Mouse (Mus musculus): ENCODE data around the gene Morn1. TPM values are rescaled to one million over a fixed set of nuclear protein-coding genes. Genes with fewer than 3 reads are reported as not detected.
"Not testable (repeated sequence)": the region's sequence is repeated elsewhere in the genome, so short reads cannot be mapped to it uniquely, and the experiment has no call there.

Gene Morn1
- total RNA-seq, 2 experiments from 2014 or later, result 11.6 to 12.6 TPM

GRCm38 (mm10) chr4:155078808-155079207, 7.6 kb upstream of the Morn1 start:
- not testable (repeated sequence) for DNase-seq

GRCm38 (mm10) chr4:155079666-155080065, 6.7 kb upstream of the Morn1 start:
- DNase-seq, result no peak

GRCm38 (mm10) chr4:155083553-155083952, 2.8 kb upstream of the Morn1 start:
- no peak for DNase-seq

GRCm38 (mm10) chr4:155084351-155084750, 2.0 kb upstream of the Morn1 start:
- no peak for DNase-seq

- DNase-seq, result no peak
These were observed 920 bp upstream of the Morn1 start for GRCm38 (mm10) chr4:155085206-155086107.

GRCm38 (mm10) chr4:155089241-155089640, 2.9 kb downstream of the Morn1 start:
- DNase-seq, result no peak

- DNase-seq, result no peak
These were observed 3.8 kb downstream of the Morn1 start for GRCm38 (mm10) chr4:155090147-155090546.

GRCm38 (mm10) chr4:155090688-155091449, 4.5 kb downstream of the Morn1 start:
- DNase-seq, result no peak

GRCm38 (mm10) chr4:155092718-155093430, 6.5 kb downstream of the Morn1 start:
- DNase-seq, result no peak

- no peak for DNase-seq
These were observed 7.2 kb downstream of the Morn1 start for GRCm38 (mm10) chr4:155093431-155094149.

- no peak for DNase-seq
These were observed 8.2 kb downstream of the Morn1 start for GRCm38 (mm10) chr4:155094565-155094964.

- DNase-seq, result peak; percentile 82 to 85
These were observed 9.0 kb downstream of the Morn1 start for GRCm38 (mm10) chr4:155095238-155095900.

- DNase-seq, result no peak
These were observed 9.6 kb downstream of the Morn1 start for GRCm38 (mm10) chr4:155095967-155096366.

GRCm38 (mm10) chr4:155097452-155097851, 11.1 kb downstream of the Morn1 start:
- no peak for DNase-seq

GRCm38 (mm10) chr4:155098572-155098971, 12.2 kb downstream of the Morn1 start:
- DNase-seq, result no peak

GRCm38 (mm10) chr4:155107886-155108285, 21.5 kb downstream of the Morn1 start:
- no peak for DNase-seq

- DNase-seq, result no peak
These were observed 23.1 kb downstream of the Morn1 start for GRCm38 (mm10) chr4:155109471-155109870.

GRCm38 (mm10) chr4:155113766-155114410, 27.5 kb downstream of the Morn1 start:
- no peak for DNase-seq

GRCm38 (mm10) chr4:155116607-155117006, 30.2 kb downstream of the Morn1 start:
- no peak for DNase-seq

- no peak for DNase-seq
These were observed 31.1 kb downstream of the Morn1 start for GRCm38 (mm10) chr4:155117396-155117978.

GRCm38 (mm10) chr4:155118278-155118677, 31.9 kb downstream of the Morn1 start:
- no peak for DNase-seq

Measured in layer of hippocampus, postnatal 36 days (tissue).